Mouse (Mus musculus) left cerebral cortex, postnatal 36 days (tissue): ENCODE results near the gene Adamts4. TPM values are rescaled to one million over a fixed set of nuclear protein-coding genes. Genes with fewer than 3 reads are reported as not detected.
"Not testable (repeated sequence)": the region's sequence is repeated elsewhere in the genome, so short reads cannot be mapped to it uniquely, and the experiment has no call there.

Experiments
- DNase-seq, 2 experiments: peaks; one replicate each; pipeline ENCODE4 v3.0.0; 2021 to 2022; ENCODE audit warnings: low spot score in 2 of 2, mixed read lengths in 1 of 2
- intact Hi-C: fragments of 180-260 bp; cut with DNase I; formaldehyde crosslinking; loops from one replicate; pipeline ENCODE4 v1.15.1; 2025
- total RNA-seq, 2 experiments: library from RNA; stranded (reverse); gene quantifications; 2 replicates each; pipeline ENCODE4 v1.2.3; 2021

Adamts4 gene
- total RNA-seq, 2 experiments from 2014 or later, result 11.1 to 16.4 TPM

DNA sequence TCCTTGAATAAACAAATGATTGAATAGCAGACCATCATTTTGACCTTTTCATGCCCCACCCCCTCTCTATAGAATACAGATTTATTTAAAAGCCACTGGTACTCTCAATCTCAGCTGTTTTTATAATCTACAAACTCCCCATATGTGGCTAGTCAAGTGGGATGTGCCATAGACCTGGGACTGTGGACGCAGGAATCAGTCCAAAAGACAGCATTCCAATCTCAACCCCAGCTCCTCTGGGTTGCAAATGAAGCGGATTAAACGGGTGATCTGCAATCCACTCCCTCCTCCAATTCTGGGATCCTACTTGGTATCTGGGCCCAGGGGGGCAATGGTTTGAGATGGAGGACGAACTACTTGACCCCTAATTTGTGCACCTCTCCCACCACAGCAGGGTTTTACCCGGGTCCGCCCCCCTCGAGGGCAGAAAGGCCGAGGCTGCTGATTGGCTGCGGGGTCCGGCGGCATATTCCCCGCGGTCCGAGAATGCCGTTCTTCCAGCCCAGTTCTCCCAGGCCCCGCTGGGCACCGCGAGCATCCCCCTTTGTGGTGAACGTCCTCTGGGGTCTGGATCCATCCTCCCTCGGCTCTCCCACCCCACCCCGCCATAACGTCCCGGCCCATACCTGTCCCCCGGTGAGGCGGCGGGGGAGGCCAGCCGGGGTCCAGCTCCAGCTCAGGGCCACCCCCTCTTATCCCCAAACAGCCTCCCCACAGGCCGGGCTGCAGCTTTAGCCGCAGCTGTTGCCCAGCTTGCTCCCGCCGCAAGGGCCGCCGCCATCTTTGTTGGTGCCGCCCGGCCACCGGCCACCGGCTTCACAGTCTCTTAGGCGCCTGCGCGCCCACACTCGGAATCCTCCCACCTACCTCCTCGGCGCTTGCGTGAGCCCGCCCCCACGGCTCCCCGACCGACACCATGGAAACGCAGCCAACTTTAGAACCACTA lies 37.2 kb downstream of the Adamts4 start, which contains the start of gene Usp21:
TSS of gene Usp21 (minus strand) at position 856 of the 946 bp plus-strand sequence.
- intact Hi-C loops, result loop anchor here (2.0 kb wide), 1 partner anchor 17 kb away; the partner anchor contains the start of gene B4galt3
- DNase-seq, result peak; percentile 94 to 95

DNA sequence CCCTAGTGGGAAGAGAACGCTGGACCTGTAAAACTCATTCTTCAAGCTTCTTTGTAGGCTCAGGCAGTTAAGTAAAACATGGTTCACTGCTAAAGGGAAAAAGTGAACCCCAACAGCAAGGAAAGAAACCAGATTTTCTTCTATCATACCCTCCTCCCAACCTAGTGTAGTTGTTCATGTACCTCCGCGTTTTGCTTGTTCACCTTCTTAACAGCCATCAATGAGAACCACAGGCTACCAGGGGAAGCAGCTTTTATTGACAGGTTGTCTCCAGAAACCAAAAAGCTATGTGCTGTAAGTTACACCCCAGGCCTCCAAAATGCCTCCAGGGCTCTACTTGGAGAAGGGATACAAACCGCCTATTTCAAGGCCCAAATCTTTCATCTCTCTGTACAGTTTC lies 38.1 kb downstream of the Adamts4 start:
- DNase-seq, result no peak
- intact Hi-C loops, result no loop called here

DNA sequence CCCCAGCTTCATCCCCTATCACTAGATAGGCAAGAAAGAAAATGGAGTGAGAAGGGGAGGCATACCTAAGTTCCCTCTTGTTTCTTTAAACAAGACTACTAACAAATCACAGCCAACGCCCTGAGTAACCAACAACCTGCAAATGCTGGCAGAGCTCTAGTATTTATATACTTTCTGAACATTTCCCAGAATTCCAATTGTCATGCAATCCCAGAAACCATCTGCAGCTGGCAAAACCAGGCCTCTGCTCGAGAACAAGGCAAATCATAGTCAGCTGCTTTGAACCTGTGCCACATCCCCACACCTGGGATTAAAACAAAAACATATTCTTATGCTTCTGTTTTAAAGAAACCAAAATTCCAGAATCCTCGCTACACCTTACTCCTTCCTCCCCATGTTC lies 43.1 kb downstream of the Adamts4 start:
- intact Hi-C loops, result loop anchor here (1.0 kb wide), 1 partner anchor 36 kb away; the partner anchor contains the start of gene Dedd
- DNase-seq, result no peak

DNA sequence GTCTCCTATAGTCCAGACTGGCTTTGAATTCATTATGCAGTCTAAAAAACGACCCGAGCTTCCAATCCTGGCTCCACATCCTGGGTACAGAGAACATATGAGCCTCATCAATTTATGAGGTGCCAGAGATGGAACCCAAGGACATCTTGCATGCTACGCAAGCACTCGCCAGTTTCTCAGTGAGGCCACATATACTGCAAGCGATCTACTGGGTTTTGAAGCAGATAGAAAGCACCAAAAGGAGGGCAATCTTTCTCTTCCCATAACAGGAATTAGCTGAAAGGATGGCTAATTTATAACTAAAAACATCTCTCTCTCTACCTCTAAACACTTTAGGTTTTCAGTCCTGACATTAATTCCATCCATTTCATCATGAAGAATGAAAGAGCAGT lies 43.7 kb downstream of the Adamts4 start:
- no peak for DNase-seq
- intact Hi-C loops, result loop anchor here (1.0 kb wide), 1 partner anchor 35 kb away; the partner anchor contains the start of gene Dedd

DNA sequence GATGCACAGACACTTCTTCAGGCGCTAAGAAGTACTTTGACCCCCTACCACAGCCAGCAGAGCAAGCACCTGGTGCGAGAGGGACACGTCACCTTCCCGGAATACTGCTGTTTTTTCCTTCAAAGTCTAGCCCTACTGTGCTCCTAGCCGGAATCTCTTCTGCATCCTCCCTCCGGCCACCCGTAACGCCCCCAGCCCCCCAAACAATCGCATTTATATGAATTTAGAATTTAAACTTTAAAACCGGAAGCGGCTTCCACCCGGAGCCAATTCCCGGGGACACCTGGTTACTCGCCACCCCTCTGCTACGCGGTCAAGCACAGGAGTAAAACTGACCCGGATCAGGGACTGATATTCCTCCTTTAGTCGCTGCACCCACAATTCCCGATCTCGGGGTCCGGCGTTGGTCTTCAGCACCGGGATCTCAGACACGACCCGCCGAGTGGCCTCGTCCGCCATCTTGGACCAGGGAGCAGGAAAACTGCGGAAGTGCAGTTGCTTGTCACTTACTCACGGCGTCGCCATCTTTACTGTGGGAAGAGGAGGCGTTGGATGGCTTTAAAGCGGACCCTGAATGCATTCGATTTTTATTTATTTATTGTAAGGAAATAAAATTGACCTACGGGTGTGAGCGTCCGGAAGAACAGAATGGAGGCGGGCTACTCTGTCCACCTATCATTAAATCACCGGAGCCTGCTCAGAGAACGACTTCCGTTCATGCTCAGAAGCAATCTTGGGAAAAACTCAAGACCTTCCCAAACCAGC lies 44.3 kb downstream of the Adamts4 start, which contains the start of gene Ufc1:
TSS of gene Ufc1 (minus strand) at position 727 of the 765 bp plus-strand sequence.
- intact Hi-C loops, result no loop called here
- DNase-seq, result peak; percentile 86 to 89

DNA sequence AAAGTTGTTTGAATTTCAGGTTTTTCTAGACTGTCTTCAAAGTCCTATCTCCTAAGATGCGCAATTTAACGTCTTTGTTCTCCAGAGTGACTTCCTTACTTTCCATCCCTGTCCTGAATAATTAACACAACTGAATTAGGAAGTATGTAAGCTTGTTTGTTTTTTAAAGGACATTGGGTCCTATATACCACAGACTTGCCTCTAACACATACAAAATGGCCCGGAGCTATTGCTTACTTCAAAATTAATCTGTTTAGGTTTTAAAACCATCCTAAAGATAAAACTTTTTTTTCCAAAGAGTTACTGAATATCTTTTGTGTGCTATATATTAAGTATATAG lies 44.8 kb downstream of the Adamts4 start:
- intact Hi-C loops, result no loop called here

DNA sequence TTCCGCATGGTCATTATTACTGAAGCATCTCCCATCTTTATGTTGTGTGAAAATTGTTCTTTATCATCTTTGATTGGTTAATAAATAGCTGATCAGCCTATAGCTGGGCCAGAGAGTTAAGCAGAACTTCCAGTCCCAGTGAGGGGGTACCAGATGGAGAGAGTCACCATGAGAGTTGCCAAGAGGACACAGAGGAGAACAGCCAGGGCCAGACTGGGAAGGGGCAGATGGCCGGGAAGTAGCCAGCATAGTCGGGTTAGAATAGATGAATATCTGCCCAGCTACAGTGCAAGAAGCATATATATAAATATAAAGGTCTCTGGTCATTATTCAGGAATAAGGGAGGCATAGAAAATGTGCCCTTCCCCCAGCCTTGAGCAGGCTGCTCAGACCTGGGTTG lies 48.0 kb downstream of the Adamts4 start:
- no peak for DNase-seq
- intact Hi-C loops, result no loop called here

More for the DNA sequence above, 44.8 kb downstream of the Adamts4 start:
- no peak for DNase-seq

DNA sequence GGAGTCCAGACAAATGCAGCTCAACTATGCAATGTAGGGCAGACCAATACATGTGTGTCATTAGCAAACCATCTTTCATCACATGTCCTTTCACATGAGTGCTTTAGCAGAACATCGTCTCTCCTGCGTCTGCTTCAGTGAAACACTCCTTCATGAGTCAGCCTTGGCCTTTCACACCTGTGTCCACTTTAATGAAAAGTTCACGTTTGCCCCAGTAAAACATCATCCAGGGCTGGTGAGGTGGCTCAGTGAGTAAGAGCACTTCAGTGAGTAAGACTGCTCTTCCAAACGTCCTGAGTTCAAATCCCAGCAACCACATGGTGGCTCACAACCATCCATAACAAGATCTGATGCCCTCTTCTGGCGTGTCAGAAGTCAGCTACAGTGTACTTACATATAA lies 55.9 kb downstream of the Adamts4 start:
- DNase-seq, intact Hi-C loops: not testable (repeated sequence)

DNA sequence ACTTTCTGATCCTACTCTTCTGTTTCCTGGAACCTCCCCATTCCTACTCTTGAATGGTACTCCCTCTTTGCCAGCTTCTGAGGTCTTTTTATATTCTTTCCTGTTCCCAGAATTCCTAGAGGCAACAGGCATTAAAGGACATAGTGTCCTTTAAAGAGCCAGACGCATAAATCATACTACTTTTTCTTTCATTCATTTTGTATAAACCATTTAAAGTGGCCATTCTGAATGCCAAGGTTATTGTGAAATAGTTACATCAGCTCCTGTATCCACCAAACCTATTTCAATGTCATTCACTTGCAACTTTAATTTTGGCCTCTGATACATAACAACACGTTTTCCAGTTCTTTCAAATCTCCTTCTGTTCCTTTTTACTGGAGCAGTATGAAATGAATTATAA lies 59.1 kb downstream of the Adamts4 start:
- no peak for DNase-seq
- intact Hi-C loops, result no loop called here

Other genes starting within 250 kb of the Adamts4 start
- gene Fcgr4, start 231.5 kb upstream of the Adamts4 start, total RNA-seq, result not detected
- 10 to 100 TPM in 1 of 2 experiments, 1 to 10 TPM in 1; 9.0 to 13.6 TPM for gene Fcgr3, start 185.5 kb upstream of the Adamts4 start, total RNA-seq
- 1 to 10 TPM in 1 of 2 experiments, not detected in 1; 1.1 TPM for gene Cfap126, start 136.5 kb upstream of the Adamts4 start, total RNA-seq
- 100 to 1,000 TPM; 200 to 204 TPM for gene Sdhc, start 99.8 kb upstream of the Adamts4 start, total RNA-seq
- gene Mpz, start 99.7 kb upstream of the Adamts4 start, total RNA-seq, result not detected
- 100 to 1,000 TPM in 1 of 2 experiments, 10 to 100 TPM in 1; 95.1 to 123 TPM for gene Pcp4l1, start 54.2 kb upstream of the Adamts4 start, total RNA-seq
- under 1 TPM in 1 of 2 experiments, not detected in 1; 0.17 TPM for gene Nr1i3, start 36.5 kb upstream of the Adamts4 start, total RNA-seq
- 10 to 100 TPM; 81.7 to 86.7 TPM for gene Tomm40l, start 27.9 kb upstream of the Adamts4 start, total RNA-seq
- 1 to 10 TPM; 1.8 to 2.3 TPM for gene Apoa2, start 25.4 kb upstream of the Adamts4 start, total RNA-seq
- gene Fcer1g, start 16.1 kb upstream of the Adamts4 start, total RNA-seq, result 10 to 100 TPM; 13.5 to 13.8 TPM
- 100 to 1,000 TPM; 252 to 309 TPM for gene Ndufs2, start 967 bp downstream of the Adamts4 start, total RNA-seq
- gene B4galt3, start 19.9 kb downstream of the Adamts4 start, total RNA-seq, result 10 to 100 TPM; 63.6 to 64.6 TPM
- gene Ppox, start 30.8 kb downstream of the Adamts4 start, total RNA-seq, result 10 to 100 TPM; 21.7 to 26.6 TPM
- gene Usp21, start 37.6 kb downstream of the Adamts4 start, total RNA-seq, result 10 to 100 TPM; 50.9 to 65.6 TPM
- gene Ufc1, start 44.6 kb downstream of the Adamts4 start, total RNA-seq, result 100 to 1,000 TPM; 107 to 121 TPM
- gene Dedd, start 78.7 kb downstream of the Adamts4 start, total RNA-seq, result 10 to 100 TPM; 36.9 to 41.3 TPM
- gene Nit1, start 95.2 kb downstream of the Adamts4 start, total RNA-seq, result 10 to 100 TPM; 39.6 to 48.0 TPM
- 100 to 1,000 TPM; 161 to 185 TPM for gene Pfdn2, start 95.2 kb downstream of the Adamts4 start, total RNA-seq
- 10 to 100 TPM in 1 of 2 experiments, 1 to 10 TPM in 1; 7.9 to 10.9 TPM for gene Klhdc9, start 110.4 kb downstream of the Adamts4 start, total RNA-seq
- 1 to 10 TPM; 2.3 to 3.9 TPM for gene Nectin4, start 119.7 kb downstream of the Adamts4 start, total RNA-seq
- gene Arhgap30, start 138.5 kb downstream of the Adamts4 start, total RNA-seq, result 1 to 10 TPM; 1.7 to 1.8 TPM
- gene Usf1, start 160.9 kb downstream of the Adamts4 start, total RNA-seq, result 100 to 1,000 TPM; 107 to 113 TPM
- 1 to 10 TPM; 1.1 to 1.9 TPM for gene Tstd1, start 168.5 kb downstream of the Adamts4 start, total RNA-seq
- 1 to 10 TPM; 4.9 to 5.3 TPM for gene F11r, start 187.1 kb downstream of the Adamts4 start, total RNA-seq